Mouse (Mus musculus): Measurements from ENCODE around the gene Jph3.

- no peak for TF ChIP-seq CTCF (IDR thresholded peaks at IDR 0.05; ENCODE audit: extremely low read depth, insufficient read depth, low read length)
- no peak for TF ChIP-seq POLR2A (IDR thresholded peaks at IDR 0.05; ENCODE audit: extremely low read depth, insufficient read depth, low read length)
Observed at GRCm38 (mm10) chr8:121796406-121796805, 67.0 kb downstream of the Jph3 start.

All from cortical plate, adult 2 months (tissue).